Mouse (Mus musculus) 3134 (cell line): ENCODE data around the gene Rap1gds1.
A peak's percentile ranks its signal among the peaks of the same experiment; 100 is the strongest.

Source experiments
- DNase-seq: peaks from one replicate; pipeline ENCODE4 v3.0.0-alpha.2; 2011; ENCODE audit warnings: low spot score; ENCODE audit not compliant: insufficient read length; ENCODE audit errors: extremely low read depth

Gene Rap1gds1

DNA sequence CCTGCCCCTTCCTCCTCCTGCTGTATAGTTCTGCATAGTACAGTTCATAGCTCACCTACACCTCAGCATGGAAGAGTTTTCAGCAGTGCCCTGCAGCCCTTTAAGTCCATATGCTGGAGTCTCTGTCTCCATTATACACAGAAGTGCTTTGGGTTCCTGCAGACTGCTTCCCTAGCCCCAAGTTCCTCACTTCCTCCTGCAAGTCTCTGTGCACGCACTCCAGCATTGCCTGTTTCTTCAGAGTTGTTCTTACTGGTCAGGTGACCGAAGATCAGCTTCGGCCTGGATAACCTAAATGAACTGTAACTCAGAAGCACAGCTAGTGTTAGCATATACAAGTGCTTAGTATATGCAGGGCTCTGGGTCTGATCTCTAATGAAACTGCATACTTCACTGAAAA, 12.9 kb downstream of the Rap1gds1 start:
- no peak for DNase-seq

GRCm38 (mm10) chr3:139048701-139049622, 26.0 kb downstream of the Rap1gds1 start:
- no peak for DNase-seq

DNA sequence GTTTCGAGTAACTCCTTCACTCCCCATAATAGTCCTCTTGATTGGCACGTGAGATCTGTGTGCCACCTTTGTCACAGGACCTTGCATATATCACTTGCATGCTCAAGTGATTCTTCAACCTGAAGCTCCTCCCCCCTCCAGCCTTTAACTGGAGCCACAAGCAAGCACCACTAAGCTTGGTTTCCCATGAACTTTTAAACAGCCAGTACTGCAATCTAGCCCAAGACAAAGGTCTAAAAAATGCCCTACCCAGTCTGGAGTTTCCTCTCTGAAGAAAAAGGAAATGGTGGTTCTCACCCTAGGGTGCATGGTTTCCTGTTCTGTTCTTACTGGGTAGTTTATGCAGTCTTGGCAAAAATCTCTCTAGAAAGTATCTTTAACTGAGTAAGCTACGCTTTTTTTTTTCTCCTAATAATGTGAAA, 32.6 kb downstream of the Rap1gds1 start:
- DNase-seq = no peak

GRCm38 (mm10) chr3:139041921-139042320, 33.1 kb downstream of the Rap1gds1 start:
- DNase-seq = no peak

GRCm38 (mm10) chr3:139037030-139037429, 38.0 kb downstream of the Rap1gds1 start:
- DNase-seq = no peak

GRCm38 (mm10) chr3:139033179-139033578, 41.8 kb downstream of the Rap1gds1 start:
- DNase-seq = no peak

GRCm38 (mm10) chr3:139030644-139031227, 44.3 kb downstream of the Rap1gds1 start:
- DNase-seq = no peak

DNA sequence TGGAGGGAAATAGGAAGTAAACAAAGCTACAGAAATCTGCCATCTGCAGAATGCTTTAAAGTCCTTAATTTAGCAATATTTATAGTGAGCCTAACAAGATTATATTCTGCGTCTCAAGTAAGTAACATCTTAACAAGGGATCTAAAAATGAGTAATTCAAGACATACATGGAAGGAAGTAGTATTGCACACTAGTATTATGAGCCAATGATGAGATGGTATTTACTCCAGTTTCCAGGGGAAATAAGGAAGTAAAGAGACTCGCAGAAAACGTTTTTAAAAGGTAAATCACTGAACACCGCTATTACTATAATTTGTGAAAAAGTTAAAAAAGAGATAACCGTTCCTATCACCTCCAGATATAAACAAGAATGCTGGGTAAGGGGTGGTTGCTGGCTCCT, 49.9 kb downstream of the Rap1gds1 start:
- no peak for DNase-seq

- no peak for DNase-seq
These were observed 51.4 kb downstream of the Rap1gds1 start for GRCm38 (mm10) chr3:139023585-139023984.

- DNase-seq = no peak
These were observed 62.6 kb downstream of the Rap1gds1 start for GRCm38 (mm10) chr3:139012352-139012751.

DNA sequence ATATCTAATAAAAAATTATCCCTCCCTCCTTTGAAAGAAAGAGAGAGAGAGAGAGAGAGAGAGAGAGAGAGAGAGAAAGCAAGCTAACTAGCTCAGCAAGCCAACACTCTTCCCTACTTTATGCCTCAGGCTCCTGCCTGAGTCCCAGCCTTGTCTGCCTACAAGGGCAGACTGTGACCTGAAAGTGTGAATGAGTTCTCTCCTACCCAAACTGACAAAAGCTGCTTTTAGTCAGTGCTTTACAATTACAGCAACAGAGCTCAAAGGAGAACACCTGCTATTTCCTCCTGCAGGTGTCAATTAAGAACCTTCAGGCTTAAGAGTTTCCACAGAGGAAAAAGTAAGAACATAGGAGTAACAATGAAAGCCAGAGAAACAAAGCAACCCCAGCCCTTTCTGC, 69.3 kb downstream of the Rap1gds1 start:
- DNase-seq = no peak

- peak; percentile 4 for DNase-seq
These were observed 72.2 kb downstream of the Rap1gds1 start for GRCm38 (mm10) chr3:139002774-139003173.

DNA sequence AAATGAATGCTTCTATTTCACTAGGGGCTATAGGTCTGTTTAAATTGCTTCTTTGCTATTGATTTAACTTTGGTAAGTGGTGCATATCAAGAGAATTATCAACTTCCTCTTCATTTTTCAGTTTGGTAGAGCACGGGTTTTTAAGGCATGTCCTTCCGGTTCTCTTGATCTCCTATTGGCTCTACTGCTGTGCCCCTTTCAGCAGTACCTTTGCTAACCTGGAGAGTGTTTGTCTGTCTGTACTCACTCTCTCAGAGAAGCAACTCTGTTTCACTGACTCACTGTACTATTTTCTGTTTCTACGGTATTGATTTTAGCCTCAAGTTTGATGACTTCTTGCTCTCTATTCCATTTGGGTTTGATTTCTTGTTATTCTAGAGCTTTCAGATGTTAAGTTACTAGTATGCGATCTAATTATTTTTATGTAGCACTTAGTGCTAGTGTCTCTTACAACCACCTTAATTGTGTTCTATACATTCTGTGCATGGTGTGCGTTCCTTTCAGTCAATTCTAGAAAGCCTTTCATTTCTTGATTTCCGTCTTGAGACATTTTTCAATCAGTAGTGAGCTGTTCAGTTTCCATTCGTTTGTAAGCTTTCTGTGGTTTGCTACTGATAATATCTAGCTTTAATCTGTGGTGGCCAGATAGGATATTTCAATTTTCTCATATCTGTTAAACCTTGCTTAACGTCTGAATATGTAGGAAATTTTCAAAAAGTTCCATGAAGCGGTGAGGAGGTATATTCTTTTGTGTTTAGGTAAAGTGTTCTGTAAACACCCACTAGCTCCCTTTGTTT, 74.7 kb downstream of the Rap1gds1 start:
- no peak for DNase-seq

DNA sequence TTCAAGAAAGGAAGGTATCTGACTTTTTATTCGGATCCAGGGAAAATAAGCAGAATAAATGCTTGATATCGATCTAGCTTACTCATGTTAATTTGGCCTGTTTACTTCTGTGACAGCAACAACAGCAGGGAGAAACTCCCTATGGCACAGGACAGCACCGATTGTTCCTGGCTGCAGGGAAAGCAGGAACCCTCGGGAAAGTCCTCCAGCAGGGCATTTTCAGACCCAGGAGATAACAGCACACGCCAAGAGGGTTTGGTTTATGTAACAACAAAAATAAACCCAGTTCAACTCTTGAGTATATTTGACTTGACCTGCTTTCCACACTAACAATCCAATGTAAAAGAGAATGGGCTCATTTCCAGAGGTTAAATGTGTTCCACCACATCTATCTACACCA, 81.5 kb downstream of the Rap1gds1 start:
- no peak for DNase-seq

GRCm38 (mm10) chr3:138991367-138991766, 83.6 kb downstream of the Rap1gds1 start:
- no peak for DNase-seq

DNA sequence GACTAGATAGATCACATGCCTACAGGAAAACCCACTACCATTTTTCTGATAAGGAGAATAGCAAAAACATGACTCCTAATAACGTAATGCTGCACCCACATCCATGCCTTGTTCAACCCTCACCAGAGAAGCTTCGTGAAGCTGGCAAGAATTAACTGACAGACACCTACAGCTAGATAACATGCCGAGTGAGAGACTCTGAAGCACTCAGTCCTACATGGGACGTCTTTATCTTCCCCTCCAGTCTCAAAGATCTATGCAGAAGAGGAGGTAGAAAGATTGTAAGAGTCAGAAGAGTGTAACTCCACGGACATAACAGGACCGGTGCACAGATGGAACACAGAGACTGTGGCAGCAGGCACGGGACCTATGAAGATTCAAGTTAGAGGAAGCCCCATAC, 85.9 kb downstream of the Rap1gds1 start:
- DNase-seq = no peak

- no peak for DNase-seq
These were observed 87.0 kb downstream of the Rap1gds1 start for GRCm38 (mm10) chr3:138988004-138988403.

DNA sequence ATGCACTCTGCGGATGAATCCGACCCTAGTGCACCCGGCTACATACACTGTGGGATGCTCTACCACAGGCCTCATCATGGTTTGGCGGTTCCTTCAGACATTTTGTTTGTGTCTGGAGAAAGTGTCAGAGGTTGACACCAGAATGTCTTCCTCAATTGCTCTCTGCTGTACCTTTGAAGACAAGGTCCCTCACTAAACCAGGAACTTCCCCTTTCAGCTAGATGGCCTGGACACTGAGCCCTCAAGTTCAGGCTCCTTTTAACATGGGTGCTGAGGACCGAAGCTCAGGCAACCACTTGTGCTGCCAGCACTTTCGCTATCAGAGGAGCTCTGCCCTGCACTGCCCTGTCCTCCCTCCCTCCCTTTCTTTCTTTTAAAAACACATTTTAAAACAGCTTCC, 92.8 kb downstream of the Rap1gds1 start:
- no peak for DNase-seq

DNA sequence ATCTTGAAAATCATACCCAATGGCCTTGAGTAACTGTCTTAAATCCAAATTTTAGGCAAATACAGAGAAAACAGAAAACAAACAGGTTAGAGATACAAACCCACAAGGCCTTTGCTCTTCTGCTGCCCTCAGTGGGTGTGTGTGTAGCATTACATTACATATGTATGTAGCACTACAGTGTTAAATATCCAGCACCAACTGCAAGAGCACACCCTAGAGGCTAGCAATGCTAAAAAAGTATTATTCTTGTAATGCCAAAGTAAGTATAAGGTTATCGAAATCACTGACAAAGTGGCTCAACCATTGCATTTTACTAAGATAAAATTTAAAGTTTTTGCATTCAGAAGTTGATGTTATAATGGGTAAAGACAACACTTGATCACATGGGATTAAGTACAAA, 97.6 kb downstream of the Rap1gds1 start:
- no peak for DNase-seq

DNA sequence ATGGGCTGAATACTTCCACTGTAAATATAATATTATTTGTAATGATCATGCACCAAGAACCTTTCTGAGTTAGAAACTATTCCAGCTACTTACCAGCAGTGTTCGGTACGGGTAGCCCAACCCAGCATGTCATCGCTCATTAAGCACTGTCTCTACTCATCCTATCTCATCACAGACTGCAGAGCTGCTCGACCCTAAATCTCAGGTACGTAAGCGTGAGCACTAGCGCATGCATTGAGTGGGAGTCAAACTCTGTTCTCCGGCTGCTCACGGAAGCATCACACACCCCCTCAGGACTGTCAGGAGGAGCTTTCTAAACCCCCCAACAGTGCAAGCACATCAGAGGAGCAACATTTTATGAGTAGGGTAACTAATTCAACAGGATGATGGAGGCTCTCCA, 107.4 kb downstream of the Rap1gds1 start:
- no peak for DNase-seq

DNA sequence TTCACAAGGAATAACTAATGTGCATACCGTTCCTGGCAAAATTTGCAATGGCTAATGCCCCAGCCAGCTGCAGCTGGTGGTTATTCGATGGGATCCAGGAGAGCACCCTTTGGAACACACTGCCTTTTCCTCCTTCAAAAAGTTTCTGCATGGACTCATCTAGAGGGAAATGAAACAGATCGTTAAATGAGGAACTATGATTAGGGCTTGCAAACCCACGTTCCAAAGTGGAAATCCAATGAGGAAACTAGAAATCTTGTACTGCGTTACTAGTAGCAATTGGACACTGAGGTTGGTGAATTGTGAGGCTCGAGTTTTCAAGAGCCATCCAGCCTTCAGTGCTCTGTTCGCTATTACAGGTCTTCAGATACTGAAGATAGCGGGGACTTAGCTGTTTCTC, 116.5 kb downstream of the Rap1gds1 start:
- DNase-seq = no peak
